Mouse (Mus musculus) megakaryocyte, embryonic 14.5 days (primary cell): ENCODE measurements around the gene Adamtsl3.

Experiments
- FLI1 ChIP-seq: IDR thresholded peaks from 2 replicates; pipeline ENCODE4 v1.6.1; 2012; ENCODE audit warnings: low read length, inconsistent platforms, mixed read lengths
- GATA1 ChIP-seq: IDR thresholded peaks from 3 replicates; pipeline ENCODE4 v1.6.1; 2012; ENCODE audit warnings: mixed read lengths, low read length, inconsistent platforms, borderline replicate concordance

- TF ChIP-seq GATA1 (no peak), FLI1 (no peak)
Observed at GRCm38 (mm10) chr7:82476441-82477221, 141.1 kb downstream of the Adamtsl3 start.
